Mouse (Mus musculus): ENCODE measurements around the gene Sept4.

DNA sequence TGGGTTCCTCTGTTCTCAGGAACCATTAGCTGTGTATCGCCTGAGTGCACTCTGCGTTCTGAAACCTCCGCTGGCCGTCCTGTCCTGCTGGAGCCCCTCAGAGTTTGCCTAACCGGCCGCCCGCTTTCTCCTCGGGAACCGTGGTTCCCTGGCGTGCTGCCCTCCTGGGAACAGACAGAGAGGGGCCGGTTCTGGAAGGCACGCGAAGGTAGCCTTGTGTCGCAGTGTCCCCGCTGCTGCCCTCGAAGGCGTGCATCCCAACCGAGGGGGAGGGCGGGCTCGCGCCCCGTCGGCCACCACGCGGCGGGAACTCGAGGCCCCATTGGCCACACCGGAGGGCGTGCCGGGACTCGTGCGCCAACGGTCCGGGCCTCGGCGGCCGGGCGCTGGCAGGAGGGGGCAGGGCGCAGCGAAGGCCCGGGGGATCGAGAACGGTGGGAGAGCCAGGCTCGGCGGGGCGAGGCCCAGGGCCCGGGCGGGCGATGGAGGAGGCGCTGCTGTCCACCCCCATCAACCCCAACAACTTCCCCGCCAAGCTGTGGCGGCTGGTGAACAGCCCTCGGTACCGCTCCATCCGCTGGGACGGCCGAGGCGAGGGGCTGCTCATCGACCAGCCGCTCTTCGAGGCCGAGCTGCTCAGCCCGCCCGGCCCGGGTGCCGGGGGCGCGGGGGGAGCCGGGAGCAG lies 48.2 kb downstream of the Sept4 start, which contains the start of gene Hsf5:
- TF ChIP-seq CTCF (IDR thresholded peaks at IDR 0.05; ENCODE audit: borderline replicate concordance, insufficient read depth, low read depth, low read length) (no peak), POLR2A (IDR thresholded peaks at IDR 0.05; ENCODE audit: borderline replicate concordance, insufficient read depth, low read length) (no peak)
